Mouse (Mus musculus) kidney, postnatal 0 days (tissue): ENCODE results near the gene Luc7l3. TPM values are rescaled to one million over a fixed set of nuclear protein-coding genes. Genes with fewer than 3 reads are reported as not detected.
"Not testable (repeated sequence)": the region's sequence is repeated elsewhere in the genome, so short reads cannot be mapped to it uniquely, and the experiment has no call there.

Experiments
- ATAC-seq: fragments of 200-750 bp; cut with Nextera tagmentation; replicated peaks from 2 replicates; pipeline ENCODE4 v1.8.0; 2017; ENCODE audit warnings: low read depth, moderate number of reproducible peaks, moderate TSS enrichment, moderate library complexity; ENCODE audit not compliant: low FRiP score
- DNase-seq: peaks from one replicate; pipeline ENCODE4 v3.0.0-alpha.2; 2016; ENCODE audit warnings: low spot score
- H3K27ac ChIP-seq: fragments of 300-500 bp; sonication (generic); 2 replicates; pipeline ENCODE4 v1.5.1; 2014; ENCODE audit warnings: mild to moderate bottlenecking
- H3K27me3 ChIP-seq: fragments of 300-500 bp; sonication (generic); 2 replicates; pipeline ENCODE4 v1.6.1; 2014; ENCODE audit warnings: low read length, mixed read lengths; ENCODE audit not compliant: insufficient read depth
- H3K36me3 ChIP-seq: fragments of 300-500 bp; sonication (generic); 2 replicates; pipeline ENCODE4 v1.6.1; 2014; ENCODE audit warnings: low read length, mixed read lengths; ENCODE audit not compliant: insufficient read depth
- H3K4me1 ChIP-seq: fragments of 300-500 bp; sonication (generic); replicated peaks from 2 replicates; pipeline ENCODE4 v1.6.1; 2014; ENCODE audit warnings: antibody characterized with exemption, low read length, mixed read lengths; ENCODE audit not compliant: insufficient read depth
- H3K4me2 ChIP-seq: fragments of 300-500 bp; sonication (generic); 2 replicates; pipeline ENCODE4 v1.6.1; 2014; ENCODE audit warnings: mild to moderate bottlenecking, low read length, moderate library complexity, mixed read lengths
- H3K4me3 ChIP-seq: fragments of 300-500 bp; sonication (generic); replicated peaks from 2 replicates; pipeline ENCODE4 v1.5.1; 2014; ENCODE audit warnings: low read depth, low read length
- H3K9ac ChIP-seq: fragments of 300-500 bp; sonication (generic); 2 replicates; pipeline ENCODE4 v1.6.1; 2014; ENCODE audit warnings: low read depth, low read length
- H3K9me3 ChIP-seq: fragments of 300-500 bp; sonication (generic); replicated peaks from 2 replicates; pipeline ENCODE4 v1.6.1; 2016; ENCODE audit warnings: low read length, inconsistent platforms, mixed read lengths
- CTCF ChIP-seq: IDR thresholded peaks from 2 replicates; pipeline ENCODE4 v1.5.1; 2016; ENCODE audit warnings: antibody characterized with exemption, low read depth, mild to moderate bottlenecking, moderate library complexity
- WGBS: fragments of 180-500 bp; shearing (Covaris S2); extraction: QIAGEN DNeasy Blood & Tissue Kit; methylation state at CpG from one replicate; pipeline ENCODE4 v1.1.7; 2014; 5-methylcytosine and 5-hydroxymethylcytosine counted together
- polyA plus RNA-seq: library from polyadenylated mRNA; unstranded; fragments of >200 nt; fragmentation: Nextera tagmentation; extraction: Ambion mirVana; gene quantifications from 2 replicates; pipeline ENCODE4 v1.2.1, GENCODE M21; 2015

Luc7l3 gene
- polyA plus RNA-seq, 1 experiment from 2014 or later: 108 TPM

DNA sequence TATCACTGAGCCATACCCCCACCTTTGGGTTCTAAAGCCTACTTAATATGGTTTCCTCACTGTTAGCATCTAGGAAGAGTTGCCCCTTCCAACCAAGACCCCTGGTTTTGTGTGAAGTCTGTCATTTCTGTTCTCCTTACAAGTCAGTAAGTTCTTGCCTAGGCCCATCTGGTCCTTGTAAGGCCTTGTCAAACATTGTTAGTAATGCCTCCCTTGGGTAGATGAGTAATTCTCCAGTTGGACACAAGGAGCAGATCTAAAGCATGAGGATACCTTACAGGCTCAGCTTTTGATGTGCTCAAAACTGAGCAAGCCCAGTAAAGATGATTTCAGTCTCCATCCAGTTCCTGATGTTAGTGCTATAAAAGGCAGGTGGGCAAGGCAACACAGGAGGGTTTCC is 53.0 kb downstream of the Luc7l3 start:
- Histone ChIP-seq H3K4me3 (no peak overlapping the region), H3K4me2 (no peak overlapping the region), H3K27me3 (no peaks in the 10 kb centered on the region), H3K4me1 (no peaks in the 10 kb centered on the region), H3K9ac (no peak overlapping the region), H3K36me3 (no peaks in the 10 kb centered on the region), H3K27ac (no peak overlapping the region), H3K9me3 (no peaks in the 10 kb centered on the region)
- TF ChIP-seq CTCF: no peak
- ATAC-seq (no peak), DNase-seq (no peak)

DNA sequence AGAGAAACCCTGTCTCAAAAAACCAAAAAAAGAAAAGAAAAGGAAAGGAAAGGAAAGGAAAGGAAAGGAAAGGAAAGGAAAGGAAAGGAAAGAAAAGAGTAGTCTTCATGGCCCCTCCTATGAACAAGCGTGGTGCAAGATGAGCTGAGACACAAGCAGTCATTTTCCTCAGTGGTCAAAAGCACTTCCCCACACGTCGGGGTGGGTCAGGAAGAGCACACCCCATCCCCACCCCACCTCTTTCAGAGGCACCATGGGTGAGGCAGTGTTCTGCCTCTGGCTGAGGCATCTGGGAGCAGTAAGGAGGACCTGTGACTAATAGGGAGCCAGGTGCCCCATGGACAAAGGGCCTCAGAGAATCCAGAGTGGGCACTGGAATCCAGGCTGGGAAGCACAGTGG is 55.6 kb downstream of the Luc7l3 start:
- not testable (repeated sequence) for H3K27me3 ChIP-seq, H3K9ac ChIP-seq, H3K9me3 ChIP-seq, H3K4me1 ChIP-seq, H3K36me3 ChIP-seq, H3K4me2 ChIP-seq, H3K4me3 ChIP-seq, ATAC-seq, H3K27ac ChIP-seq, DNase-seq
- WGBS: 67% methylated on average over 3 of the region's 3 CpGs

DNA sequence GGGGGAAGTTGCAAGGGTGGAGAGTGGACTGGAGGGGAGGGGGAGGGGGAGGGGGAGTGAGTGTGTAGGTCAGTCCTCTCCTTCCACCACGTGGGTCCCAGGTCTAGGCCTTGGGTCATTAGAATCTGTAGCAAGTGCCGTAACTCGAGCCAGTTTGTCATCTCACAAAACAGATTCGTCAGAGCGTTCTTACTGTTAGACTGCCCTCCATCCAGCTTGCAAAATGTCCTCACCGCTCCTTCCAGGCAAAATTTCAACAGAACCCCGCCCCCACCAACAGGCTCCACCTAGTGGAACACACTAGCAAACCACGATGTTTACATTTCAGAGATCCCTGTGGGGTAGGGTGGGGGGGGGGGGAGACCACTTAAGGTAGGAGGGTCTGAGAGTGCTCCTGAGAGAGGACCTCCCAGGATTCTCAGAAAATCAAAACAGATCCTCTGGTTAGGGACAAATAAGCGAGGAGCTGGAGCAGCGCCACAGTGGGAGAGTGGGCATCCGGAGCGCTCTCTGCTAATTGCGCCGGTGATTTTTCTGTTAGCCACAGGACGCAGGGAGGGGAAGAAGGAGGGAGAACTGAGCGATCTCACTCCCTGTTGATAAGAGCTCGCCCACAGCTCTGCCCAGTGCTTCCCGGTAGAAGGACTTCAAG is 56.5 kb downstream of the Luc7l3 start:
- DNase-seq (peak; percentile 88), ATAC-seq (peak; percentile 75)
- Histone ChIP-seq H3K27me3 (no peaks in the 10 kb centered on the region), H3K4me1 (no peaks in the 10 kb centered on the region), H3K4me2 (peak overlapping the region; percentile 67), H3K9ac (peak overlapping the region; percentile 44; the same call in 1 of the 2 replicates), H3K36me3 (no peaks in the 10 kb centered on the region), H3K27ac (peak overlapping the region; percentile 27; the same call in 1 of the 2 replicates), H3K9me3 (no peaks in the 10 kb centered on the region), H3K4me3 (peak overlapping the region; percentile 33)
- 1% methylated on average over 18 of the region's 18 CpGs for WGBS
- peak; percentile 63 for TF ChIP-seq CTCF

DNA sequence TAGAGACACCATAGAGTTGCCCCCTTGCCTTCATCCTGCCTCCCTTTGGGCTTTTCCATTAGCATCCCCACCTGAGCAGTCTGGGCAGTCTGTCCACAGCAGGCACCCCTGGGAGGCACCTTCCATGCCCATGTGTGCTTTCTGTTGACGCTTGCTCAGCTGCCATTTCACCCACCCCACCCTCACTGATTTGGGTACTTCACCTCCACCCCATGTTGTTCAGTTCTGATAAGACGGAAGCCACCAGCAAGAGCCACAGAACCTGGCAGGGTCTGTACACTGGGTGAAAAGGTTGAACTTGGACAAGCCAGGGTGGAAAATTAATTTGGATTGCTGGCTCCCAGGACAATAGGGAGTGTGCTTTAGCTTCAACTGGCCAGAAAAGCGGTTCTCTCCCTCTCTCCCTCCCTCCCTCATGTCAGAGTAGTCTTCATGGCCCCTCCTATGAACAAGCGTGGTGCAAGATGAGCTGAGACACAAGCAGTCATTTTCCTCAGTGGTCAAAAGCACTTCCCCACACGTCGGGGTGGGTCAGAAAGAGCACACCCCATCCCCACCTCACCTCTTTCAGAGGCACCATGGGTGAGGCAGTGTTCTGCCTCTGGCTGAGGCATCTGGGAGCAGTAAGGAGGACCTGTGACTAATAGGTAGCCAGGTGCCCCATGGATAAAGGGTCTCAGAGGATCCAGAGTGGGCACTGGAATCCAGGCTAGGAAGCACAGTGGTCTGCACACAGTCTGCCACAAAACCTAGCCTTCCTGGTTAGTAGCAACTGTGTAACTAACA is 60.0 kb downstream of the Luc7l3 start:
- Histone ChIP-seq H3K4me1 (no peaks in the 10 kb centered on the region), H3K9ac (no peak overlapping the region), H3K36me3 (no peaks in the 10 kb centered on the region), H3K4me2 (no peak overlapping the region), H3K4me3 (no peak overlapping the region), H3K27me3 (no peaks in the 10 kb centered on the region), H3K27ac (no peak overlapping the region), H3K9me3 (no peaks in the 10 kb centered on the region)
- ATAC-seq (no peak), DNase-seq (no peak)
- TF ChIP-seq CTCF: no peak
- WGBS: 67% methylated on average over 6 of the region's 6 CpGs

DNA sequence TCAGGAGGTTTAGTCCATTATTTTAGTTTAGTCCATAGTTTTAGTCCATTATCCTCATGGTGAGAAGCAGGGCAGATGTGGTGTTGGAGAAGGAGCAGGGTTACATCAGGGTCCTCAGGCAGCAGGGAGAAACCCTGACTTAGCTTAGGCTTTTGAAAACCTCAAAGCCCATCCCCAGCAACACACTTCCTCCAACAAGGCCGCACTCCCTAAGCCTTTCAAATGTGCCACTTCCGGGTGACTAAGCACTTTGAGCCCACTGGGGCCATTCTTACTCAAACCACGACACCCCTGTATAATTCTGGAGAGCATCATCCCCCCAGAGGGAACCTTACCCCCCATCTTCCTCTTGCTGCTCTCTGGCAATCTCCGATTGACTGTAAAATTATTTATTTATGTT is 62.0 kb downstream of the Luc7l3 start:
- Histone ChIP-seq H3K36me3 (no peaks in the 10 kb centered on the region), H3K9ac (no peak overlapping the region), H3K4me3 (no peak overlapping the region), H3K4me2 (no peak overlapping the region), H3K4me1 (no peaks in the 10 kb centered on the region), H3K27me3 (no peaks in the 10 kb centered on the region), H3K27ac (no peak overlapping the region), H3K9me3 (no peaks in the 10 kb centered on the region)
- TF ChIP-seq CTCF: no peak
- ATAC-seq (no peak), DNase-seq (no peak)
- WGBS: 81% methylated on average over 4 of the region's 4 CpGs

DNA sequence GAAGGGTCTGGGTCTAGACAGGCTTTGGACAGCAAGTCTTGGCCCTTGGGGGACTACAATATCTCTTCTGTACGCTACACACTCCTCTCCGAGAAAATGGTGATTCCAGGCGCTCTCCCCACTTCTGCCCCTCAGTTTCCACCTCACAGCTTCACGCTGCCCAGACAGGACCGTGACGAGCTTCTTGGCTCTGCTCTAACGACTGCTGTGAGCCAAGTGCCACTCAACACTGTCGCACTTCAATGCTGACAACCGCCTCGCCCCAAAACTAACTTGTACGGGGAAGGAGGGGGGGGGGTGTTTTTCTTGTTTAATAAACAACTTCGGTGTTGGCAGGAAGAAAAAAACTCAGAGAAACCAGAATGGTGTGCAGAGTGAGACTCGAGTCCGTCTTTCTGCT is 63.8 kb downstream of the Luc7l3 start:
- 41% methylated on average over 14 of the region's 14 CpGs for WGBS
- Histone ChIP-seq H3K36me3 (no peaks in the 10 kb centered on the region), H3K27me3 (no peaks in the 10 kb centered on the region), H3K4me3 (no peak overlapping the region), H3K4me2 (no peak overlapping the region), H3K9me3 (no peaks in the 10 kb centered on the region), H3K4me1 (no peaks in the 10 kb centered on the region), H3K9ac (no peak overlapping the region), H3K27ac (no peak overlapping the region)
- no peak for TF ChIP-seq CTCF
- ATAC-seq (no peak), DNase-seq (no peak)
